Mouse (Mus musculus): ENCODE data around the gene Qtrt1. TPM values are rescaled to one million over a fixed set of nuclear protein-coding genes. Genes with fewer than 3 reads are reported as not detected.

Qtrt1 gene
- 58.6 TPM for polyA plus RNA-seq (2015; fragmentation: Illumina TruSeq; extraction: RNeasy Lipid Tissue Mini Kit (QIAGEN cat#74804); ENCODE audit: insufficient read depth, low read depth, low replicate concordance)

GRCm38 (mm10) chr9:21411669-21412550 is at the start of gene Qtrt1:
TSS of gene Qtrt1 (plus strand) at chr9:21411837.

DNA sequence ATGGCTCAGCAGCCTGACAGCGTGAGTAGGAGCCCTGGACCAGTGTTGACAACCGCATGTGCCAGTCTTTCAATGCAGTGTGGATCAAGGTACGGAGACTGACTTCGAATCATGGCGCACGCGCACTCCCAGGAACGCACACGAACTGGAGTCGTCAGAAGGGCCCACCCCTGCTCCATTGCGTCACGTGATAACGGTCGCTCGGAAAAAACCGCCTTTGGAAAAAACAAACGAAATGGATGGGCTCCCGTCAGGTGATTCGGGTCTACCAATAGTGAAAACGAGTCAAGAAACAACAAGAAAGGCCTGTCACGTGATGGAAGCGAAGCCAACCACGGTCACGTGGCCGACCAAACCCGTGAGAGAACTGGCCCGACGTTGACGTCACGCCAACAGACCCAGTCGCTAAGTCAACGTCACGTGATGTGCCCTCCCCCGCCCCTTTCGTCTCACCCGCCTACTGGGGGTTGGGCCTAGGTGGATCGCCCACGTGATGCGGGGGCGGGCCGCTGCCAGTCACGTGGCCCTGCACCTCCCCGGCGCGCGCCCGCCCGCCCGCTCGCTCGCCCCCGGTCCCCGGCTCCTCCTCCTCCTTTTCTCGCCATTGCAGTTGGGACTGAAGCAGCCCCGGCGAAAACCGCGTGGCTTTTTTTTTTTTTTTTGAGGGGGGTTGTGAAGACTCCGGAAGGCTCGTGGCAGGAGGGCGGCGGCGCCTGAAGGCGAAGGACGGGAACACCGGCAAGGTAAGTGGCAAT is 44.1 kb upstream of the Qtrt1 start, which contains the start of gene Ilf3:
Gene Ilf3, plus strand, starts transcription at position 515 of the 755 bp plus-strand sequence.

GRCm38 (mm10) chr9:21424631-21425555 is 13.3 kb downstream of the Qtrt1 start, which contains the start of gene Dnm2:
TSS of gene Dnm2 (plus strand) at chr9:21424908.

Other genes with a start within 250 kb of the Qtrt1 start
- 12.9 TPM for gene Pde4a, start 246.1 kb upstream of the Qtrt1 start, polyA plus RNA-seq (2015; fragmentation: Illumina TruSeq; extraction: RNeasy Lipid Tissue Mini Kit (QIAGEN cat#74804); ENCODE audit: insufficient read depth, low read depth, low replicate concordance)
- 10.2 TPM for gene Keap1, start 172.5 kb upstream of the Qtrt1 start, polyA plus RNA-seq (2015; fragmentation: Illumina TruSeq; extraction: RNeasy Lipid Tissue Mini Kit (QIAGEN cat#74804); ENCODE audit: insufficient read depth, low read depth, low replicate concordance)
- not detected for gene S1pr5, start 163.4 kb upstream of the Qtrt1 start, polyA plus RNA-seq (2015; fragmentation: Illumina TruSeq; extraction: RNeasy Lipid Tissue Mini Kit (QIAGEN cat#74804); ENCODE audit: insufficient read depth, low read depth, low replicate concordance)
- 5.9 TPM for gene Atg4d, start 146.5 kb upstream of the Qtrt1 start, polyA plus RNA-seq (2015; fragmentation: Illumina TruSeq; extraction: RNeasy Lipid Tissue Mini Kit (QIAGEN cat#74804); ENCODE audit: insufficient read depth, low read depth, low replicate concordance)
- 14.5 TPM for gene Kri1, start 123.9 kb upstream of the Qtrt1 start, polyA plus RNA-seq (2015; fragmentation: Illumina TruSeq; extraction: RNeasy Lipid Tissue Mini Kit (QIAGEN cat#74804); ENCODE audit: insufficient read depth, low read depth, low replicate concordance)
- gene Cdkn2d, start 120.4 kb upstream of the Qtrt1 start, polyA plus RNA-seq (2015; fragmentation: Illumina TruSeq; extraction: RNeasy Lipid Tissue Mini Kit (QIAGEN cat#74804); ENCODE audit: insufficient read depth, low read depth, low replicate concordance), result 5.5 TPM
- gene Ap1m2, start 99.5 kb upstream of the Qtrt1 start, polyA plus RNA-seq (2015; fragmentation: Illumina TruSeq; extraction: RNeasy Lipid Tissue Mini Kit (QIAGEN cat#74804); ENCODE audit: insufficient read depth, low read depth, low replicate concordance), result 11.4 TPM
- 16.7 TPM for gene Slc44a2, start 91.1 kb upstream of the Qtrt1 start, polyA plus RNA-seq (2015; fragmentation: Illumina TruSeq; extraction: RNeasy Lipid Tissue Mini Kit (QIAGEN cat#74804); ENCODE audit: insufficient read depth, low read depth, low replicate concordance)
- 18.0 TPM for gene Ilf3, start 44.0 kb upstream of the Qtrt1 start, polyA plus RNA-seq (2015; fragmentation: Illumina TruSeq; extraction: RNeasy Lipid Tissue Mini Kit (QIAGEN cat#74804); ENCODE audit: insufficient read depth, low read depth, low replicate concordance)
- gene Dnm2, start 13.1 kb downstream of the Qtrt1 start, polyA plus RNA-seq (2015; fragmentation: Illumina TruSeq; extraction: RNeasy Lipid Tissue Mini Kit (QIAGEN cat#74804); ENCODE audit: insufficient read depth, low read depth, low replicate concordance), result 30.4 TPM
- gene Tmed1, start 98.4 kb downstream of the Qtrt1 start, polyA plus RNA-seq (2015; fragmentation: Illumina TruSeq; extraction: RNeasy Lipid Tissue Mini Kit (QIAGEN cat#74804); ENCODE audit: insufficient read depth, low read depth, low replicate concordance), result 4.5 TPM
- gene AB124611, start 114.3 kb downstream of the Qtrt1 start, polyA plus RNA-seq (2015; fragmentation: Illumina TruSeq; extraction: RNeasy Lipid Tissue Mini Kit (QIAGEN cat#74804); ENCODE audit: insufficient read depth, low read depth, low replicate concordance), result 1.3 TPM
- 14.4 TPM for gene Carm1, start 135.1 kb downstream of the Qtrt1 start, polyA plus RNA-seq (2015; fragmentation: Illumina TruSeq; extraction: RNeasy Lipid Tissue Mini Kit (QIAGEN cat#74804); ENCODE audit: insufficient read depth, low read depth, low replicate concordance)
- 7.4 TPM for gene Timm29, start 180.9 kb downstream of the Qtrt1 start, polyA plus RNA-seq (2015; fragmentation: Illumina TruSeq; extraction: RNeasy Lipid Tissue Mini Kit (QIAGEN cat#74804); ENCODE audit: insufficient read depth, low read depth, low replicate concordance)
- 14.0 TPM for gene Yipf2, start 181.0 kb downstream of the Qtrt1 start, polyA plus RNA-seq (2015; fragmentation: Illumina TruSeq; extraction: RNeasy Lipid Tissue Mini Kit (QIAGEN cat#74804); ENCODE audit: insufficient read depth, low read depth, low replicate concordance)
- gene Smarca4, start 204.3 kb downstream of the Qtrt1 start, polyA plus RNA-seq (2015; fragmentation: Illumina TruSeq; extraction: RNeasy Lipid Tissue Mini Kit (QIAGEN cat#74804); ENCODE audit: insufficient read depth, low read depth, low replicate concordance), result 8.6 TPM